ENCODE assay signal across 27 mouse cellular contexts in the genomic region with DNA sequence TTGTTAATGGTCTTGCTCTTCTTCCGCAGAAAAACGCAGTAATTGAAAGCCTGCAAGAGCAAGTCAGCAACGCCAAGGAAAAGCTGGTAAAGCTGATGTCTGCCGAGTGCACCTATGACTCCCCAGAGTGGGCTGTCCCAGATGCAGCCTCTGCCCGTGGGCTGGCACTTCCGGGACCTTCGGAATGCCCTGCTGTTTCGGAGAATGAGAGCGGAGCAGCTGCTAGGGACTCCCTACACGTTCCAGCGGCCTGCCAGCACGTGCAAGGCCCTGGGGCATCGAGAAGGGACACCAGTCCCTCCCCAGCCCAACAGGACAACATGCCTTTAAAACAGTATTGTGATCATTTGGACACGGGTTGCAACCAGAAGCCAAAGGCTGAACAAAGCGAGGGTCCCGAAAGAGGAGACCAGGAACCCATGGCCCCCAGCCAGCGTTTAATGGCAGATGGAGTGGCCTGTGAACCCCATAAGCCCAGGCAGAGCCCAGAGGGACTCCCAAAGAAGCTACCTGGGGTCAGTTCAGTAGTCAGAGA.
A peak's percentile ranks its signal among the peaks of the same experiment; 100 is the strongest.
DNase-seq lines count a peak whose midpoint lies in the region; ATAC-seq and TF ChIP-seq lines count a peak whose summit lies in the region.
"Had no signal": no experiment of that assay in that cellular context is flagged by ENCODE, and none has a peak within 500 bp of the region (broad histone marks: within the 10 kb centered on the region; RNA-seq: fewer than 3 reads in every experiment).

No protein-coding gene starts in this region.

- ATAC-seq in liver, embryonic 11.5 days (replicated peaks; ENCODE audit: low FRiP score) = no peak
- no peak for ATAC-seq in liver, embryonic 12.5 days
- ATAC-seq in stomach, postnatal 0 days (ENCODE audit: low FRiP score, low TSS enrichment) = no peak
- ATAC-seq: CD4-positive, CD25-positive, alpha-beta regulatory T cell, adult 4 months; forebrain, embryonic 14.5 days; forebrain, postnatal 0 days; hindbrain, embryonic 16.5 days had no signal

- H3K27me3 ChIP-seq in heart, embryonic 10.5 days (ENCODE audit: insufficient read depth, poor library complexity, severe bottlenecking) = no peaks in the 10 kb centered on the region
- H3K27me3 ChIP-seq in liver, embryonic 11.5 days (replicated peaks; ENCODE audit: control insufficient read depth, insufficient read depth, low read length) = no peaks in the 10 kb centered on the region
- H3K27me3 ChIP-seq in liver, embryonic 12.5 days (replicated peaks) = no peaks in the 10 kb centered on the region
- H3K27me3 ChIP-seq in stomach, postnatal 0 days (ENCODE audit: control insufficient read depth, insufficient read depth, low read length) = no peaks in the 10 kb centered on the region
- H3K27me3 ChIP-seq: embryonic facial prominence, embryonic 13.5 days; hindbrain, embryonic 13.5 days had no signal

- H3K4me2 ChIP-seq in liver, embryonic 11.5 days = no peak overlapping the region
- no peak overlapping the region for H3K4me2 ChIP-seq in liver, embryonic 12.5 days
- H3K4me2 ChIP-seq in stomach, postnatal 0 days (replicated peaks; ENCODE audit: low read depth) = no peak overlapping the region
- H3K4me2 ChIP-seq: embryonic facial prominence, embryonic 13.5 days; hindbrain, embryonic 13.5 days had no signal

- WGBS in heart, embryonic 10.5 days = 83% methylated on average over 17 of the region's 17 CpGs
- WGBS in liver, embryonic 11.5 days = 84% methylated on average over 17 of the region's 17 CpGs
- 73% methylated on average over 17 of the region's 17 CpGs for WGBS in liver, embryonic 12.5 days (ENCODE audit: insufficient replicate concordance)
- 89% methylated on average over 17 of the region's 17 CpGs for WGBS in stomach, postnatal 0 days

- H3K4me1 ChIP-seq in heart, embryonic 10.5 days = peaks cover 14% of the 10 kb centered on the region
- H3K4me1 ChIP-seq in liver, embryonic 11.5 days (replicated peaks; ENCODE audit: control insufficient read depth, insufficient read depth, low read length) = no peaks in the 10 kb centered on the region
- H3K4me1 ChIP-seq in liver, embryonic 12.5 days = no peaks in the 10 kb centered on the region
- H3K4me1 ChIP-seq in stomach, postnatal 0 days (replicated peaks; ENCODE audit: control insufficient read depth, insufficient read depth) = no peaks in the 10 kb centered on the region

- no peak for TF ChIP-seq EP300 in stomach, postnatal 0 days (optimal IDR thresholded peaks at IDR 0.05)

- no peak overlapping the region for H3K4me3 ChIP-seq in heart, embryonic 10.5 days
- no peak overlapping the region for H3K4me3 ChIP-seq in liver, embryonic 11.5 days (ENCODE audit: low read depth, low read length)
- H3K4me3 ChIP-seq in liver, embryonic 12.5 days = no peak overlapping the region
- no peak overlapping the region for H3K4me3 ChIP-seq in stomach, postnatal 0 days (ENCODE audit: low read depth, low read length)
- H3K4me3 ChIP-seq: embryonic facial prominence, embryonic 10.5 days; embryonic facial prominence, embryonic 13.5 days; erythroblast, embryonic 14.5 days; gastrocnemius, adult 2 months; hindbrain, embryonic 10.5 days; hindbrain, embryonic 13.5 days had no signal

- H3K27ac ChIP-seq in heart, embryonic 10.5 days = no peak overlapping the region
- no peak overlapping the region for H3K27ac ChIP-seq in liver, embryonic 11.5 days (ENCODE audit: low read depth, low read length)
- no peak overlapping the region for H3K27ac ChIP-seq in liver, embryonic 12.5 days
- H3K27ac ChIP-seq in stomach, postnatal 0 days (replicated peaks) = no peak overlapping the region
- H3K27ac ChIP-seq: embryonic facial prominence, embryonic 10.5 days; embryonic facial prominence, embryonic 13.5 days; gastrocnemius, adult 2 months; hindbrain, embryonic 10.5 days; hindbrain, embryonic 13.5 days had no signal

- no peak for TF ChIP-seq CTCF in stomach, postnatal 0 days (IDR thresholded peaks at IDR 0.05; ENCODE audit: low read depth)

- no peaks in the 10 kb centered on the region for H3K9me3 ChIP-seq in heart, embryonic 10.5 days
- no peaks in the 10 kb centered on the region for H3K9me3 ChIP-seq in liver, embryonic 11.5 days (ENCODE audit: control insufficient read depth, low read length)
- no peaks in the 10 kb centered on the region for H3K9me3 ChIP-seq in liver, embryonic 12.5 days (replicated peaks)
- H3K9me3 ChIP-seq in stomach, postnatal 0 days (ENCODE audit: control insufficient read depth, low read length) = no peaks in the 10 kb centered on the region
- H3K9me3 ChIP-seq: embryonic facial prominence, embryonic 10.5 days; embryonic facial prominence, embryonic 13.5 days; hindbrain, embryonic 10.5 days; hindbrain, embryonic 13.5 days had no signal

- intact Hi-C loops in heart, postnatal 36 days (cut with DNase I) = no loop called here

- peak; percentile 67 for DNase-seq in heart, embryonic 10.5 days (ENCODE audit: low spot score)
- DNase-seq in heart, postnatal 36 days = no peak
- DNase-seq in liver, embryonic 11.5 days (ENCODE audit: low spot score) = peak; percentile 11
- peak; percentile 38 for DNase-seq in testis, postnatal 10 days (ENCODE audit: low spot score)
- DNase-seq in testis, postnatal 14 days (ENCODE audit: low spot score) = no peak
- peak; percentile 7 for DNase-seq in stomach, postnatal 0 days (ENCODE audit: low spot score)
- DNase-seq in cerebellum, adult 8-10 months = no peak
- DNase-seq: adrenal gland, adult 2 months; adrenal gland, postnatal 14 days; cerebellum, adult 11 months; cerebellum, adult 2 months; cerebellum, postnatal 10 days; cerebellum, postnatal 36 days; embryo, embryonic 11 days; forebrain, postnatal 0 days; gastrocnemius, adult 2 months; gastrocnemius, postnatal 14 days; heart, adult 18-20 months had no signal

- H3K36me3 ChIP-seq in heart, embryonic 10.5 days = no peaks in the 10 kb centered on the region
- H3K36me3 ChIP-seq in liver, embryonic 11.5 days (ENCODE audit: control insufficient read depth, insufficient read depth, low read length) = no peaks in the 10 kb centered on the region
- no peaks in the 10 kb centered on the region for H3K36me3 ChIP-seq in liver, embryonic 12.5 days
- no peaks in the 10 kb centered on the region for H3K36me3 ChIP-seq in stomach, postnatal 0 days (ENCODE audit: control insufficient read depth, insufficient read depth, low read length)
- H3K36me3 ChIP-seq: embryonic facial prominence, embryonic 10.5 days; embryonic facial prominence, embryonic 13.5 days had no signal

- no peak overlapping the region for H3K9ac ChIP-seq in liver, embryonic 11.5 days (ENCODE audit: low read depth, low read length)
- no peak overlapping the region for H3K9ac ChIP-seq in liver, embryonic 12.5 days
- no peak overlapping the region for H3K9ac ChIP-seq in stomach, postnatal 0 days (ENCODE audit: low read length)
- H3K9ac ChIP-seq: embryonic facial prominence, embryonic 13.5 days; forebrain, postnatal 0 days; hindbrain, embryonic 13.5 days had no signal

Comparison
In these comparisons a context has a peak if more than half of its experiments do, and no peak if none do; other contexts are left out.
1. DNase-seq: peak in heart, embryonic 10.5 days (single experiment), liver, embryonic 11.5 days (single experiment), testis, postnatal 10 days (single experiment) and stomach, postnatal 0 days (single experiment); none in heart, postnatal 36 days (0 of 2), testis, postnatal 14 days (single experiment) and cerebellum, adult 8-10 months (single experiment).